Mouse (Mus musculus) intestine, embryonic 15.5 days (tissue): ENCODE data around the gene Cavin3. TPM values are rescaled to one million over a fixed set of nuclear protein-coding genes. Genes with fewer than 3 reads are reported as not detected.

Experiments used
- ATAC-seq: fragments of 200-750 bp; cut with Nextera tagmentation; 2 replicates; pipeline ENCODE4 v1.8.0; 2017; ENCODE audit warnings: moderate TSS enrichment, moderate library complexity
- H3K27ac ChIP-seq: fragments of 300-500 bp; sonication (generic); 2 replicates; pipeline ENCODE4 v1.5.1; 2015; ENCODE audit warnings: mild to moderate bottlenecking, inconsistent platforms
- H3K27me3 ChIP-seq: fragments of 300-500 bp; sonication (generic); replicated peaks from 2 replicates; pipeline ENCODE4 v1.6.1; 2015; ENCODE audit warnings: inconsistent platforms
- H3K36me3 ChIP-seq: fragments of 300-500 bp; sonication (generic); 2 replicates; pipeline ENCODE4 v1.6.1; 2015; ENCODE audit warnings: inconsistent platforms
- H3K4me1 ChIP-seq: fragments of 300-500 bp; sonication (generic); replicated peaks from 2 replicates; pipeline ENCODE4 v1.6.1; 2015; ENCODE audit warnings: inconsistent platforms
- H3K4me2 ChIP-seq: fragments of 300-500 bp; sonication (generic); replicated peaks from 2 replicates; pipeline ENCODE4 v1.6.1; 2015; ENCODE audit warnings: mild to moderate bottlenecking, inconsistent platforms
- H3K4me3 ChIP-seq: fragments of 300-500 bp; sonication (generic); replicated peaks from 2 replicates; pipeline ENCODE4 v1.5.1; 2015; ENCODE audit warnings: inconsistent platforms
- H3K9ac ChIP-seq: fragments of 300-500 bp; sonication (generic); 2 replicates; pipeline ENCODE4 v1.6.1; 2015; ENCODE audit warnings: inconsistent platforms
- H3K9me3 ChIP-seq: fragments of 300-500 bp; sonication (generic); 2 replicates; pipeline ENCODE4 v1.6.1; 2016; ENCODE audit warnings: inconsistent platforms
- WGBS: fragments of 180-500 bp; shearing (Covaris S2); methylation state at CpG from one replicate; pipeline ENCODE4 v1.1.7; 2015; 5-methylcytosine and 5-hydroxymethylcytosine counted together
- polyA plus RNA-seq: library from polyadenylated mRNA; unstranded; fragments of >200 nt; fragmentation: Nextera tagmentation; extraction: Ambion mirVana; gene quantifications from 2 replicates; pipeline ENCODE4 v1.2.1, GENCODE M21; 2015

The Cavin3 gene
- polyA plus RNA-seq, 1 experiment from 2014 or later: 95.0 TPM

DNA sequence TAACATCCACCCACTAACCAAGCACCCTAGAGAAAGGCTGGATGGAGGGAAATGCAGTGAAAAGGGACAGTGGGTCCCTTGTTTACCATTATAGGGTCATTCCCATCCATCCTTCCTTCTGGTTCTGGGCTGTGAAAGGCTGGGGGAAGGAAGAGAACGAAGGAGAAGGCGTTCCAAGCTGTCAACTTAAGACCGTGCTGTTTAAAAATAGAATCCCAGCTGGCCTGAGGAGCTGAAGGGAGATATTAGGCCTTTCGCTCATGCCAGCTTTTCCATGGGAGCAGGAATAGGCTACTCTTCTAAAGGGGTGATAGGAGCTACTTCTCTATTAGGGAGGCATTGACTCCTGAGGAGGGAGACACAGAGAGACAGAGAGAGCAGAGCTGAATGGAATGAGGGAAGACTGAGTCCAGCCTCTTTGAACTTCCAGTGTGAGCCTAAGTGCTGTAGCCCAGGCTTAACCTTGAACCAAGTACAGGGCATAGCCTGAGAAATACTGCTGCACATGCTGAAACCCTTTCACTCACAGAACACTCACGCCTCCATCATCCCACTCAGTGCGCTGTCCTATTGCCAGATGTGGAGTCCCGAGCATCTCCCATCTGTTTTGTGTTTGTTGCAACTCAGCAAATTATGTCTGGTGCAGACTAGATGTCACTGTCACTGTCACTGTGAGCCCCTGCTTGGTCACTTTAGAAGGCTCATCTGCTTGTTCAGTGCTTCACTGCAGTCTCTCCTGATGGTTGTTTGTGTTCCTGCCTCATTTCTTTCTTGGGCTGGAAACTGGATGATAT lies 43.9 kb downstream of the Cavin3 start:
- Histone ChIP-seq H3K4me1 (no peaks in the 10 kb centered on the region), H3K27me3 (no peaks in the 10 kb centered on the region), H3K4me2 (no peak overlapping the region), H3K36me3 (no peaks in the 10 kb centered on the region), H3K9ac (no peak overlapping the region), H3K27ac (no peak overlapping the region), H3K4me3 (no peak overlapping the region), H3K9me3 (no peaks in the 10 kb centered on the region)
- WGBS: 50% methylated on average over 7 of the region's 7 CpGs
- no peak for ATAC-seq

- no peak overlapping the region for H3K9ac ChIP-seq
- no peak for ATAC-seq
- H3K27me3 ChIP-seq: no peaks in the 10 kb centered on the region
- H3K9me3 ChIP-seq: no peaks in the 10 kb centered on the region
- H3K4me1 ChIP-seq: no peaks in the 10 kb centered on the region
- H3K4me2 ChIP-seq: no peak overlapping the region
- no peak overlapping the region for H3K4me3 ChIP-seq
- H3K36me3 ChIP-seq: no peaks in the 10 kb centered on the region
- H3K27ac ChIP-seq: no peak overlapping the region
- 80% methylated on average over 22 of the region's 22 CpGs for WGBS
Observed at GRCm38 (mm10) chr7:105434798-105435197, 47.3 kb downstream of the Cavin3 start.

- H3K9ac ChIP-seq: no peak overlapping the region
- no peak overlapping the region for H3K4me2 ChIP-seq
- H3K36me3 ChIP-seq: no peaks in the 10 kb centered on the region
- no peaks in the 10 kb centered on the region for H3K9me3 ChIP-seq
- ATAC-seq: no peak
- H3K27me3 ChIP-seq: no peaks in the 10 kb centered on the region
- 85% methylated on average over 17 of the region's 17 CpGs for WGBS
- H3K4me1 ChIP-seq: no peaks in the 10 kb centered on the region
- no peak overlapping the region for H3K4me3 ChIP-seq
- no peak overlapping the region for H3K27ac ChIP-seq
Observed at GRCm38 (mm10) chr7:105433859-105434258, 48.2 kb downstream of the Cavin3 start.

DNA sequence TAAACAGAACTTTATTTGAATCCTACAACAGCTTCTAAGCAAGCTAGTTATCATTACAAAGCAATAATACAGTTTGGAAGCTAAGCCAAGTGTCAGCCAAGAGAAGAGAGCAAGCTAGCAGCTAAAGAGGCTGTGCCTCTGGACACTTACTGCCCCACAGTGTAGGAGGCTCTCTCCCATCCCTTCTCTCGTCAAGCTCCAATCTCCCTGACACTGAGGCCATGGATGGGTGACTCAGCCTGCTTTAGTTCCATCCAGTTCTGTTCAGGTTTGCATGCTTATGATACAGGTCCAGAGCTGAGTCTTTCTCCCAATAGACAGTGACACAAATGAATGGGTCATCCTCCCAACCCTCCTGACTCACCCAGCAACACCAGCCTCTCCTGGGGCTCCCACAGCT lies 50.0 kb downstream of the Cavin3 start:
- Histone ChIP-seq H3K27me3 (no peaks in the 10 kb centered on the region), H3K4me3 (no peak overlapping the region), H3K27ac (no peak overlapping the region), H3K4me1 (no peaks in the 10 kb centered on the region), H3K9ac (no peak overlapping the region), H3K9me3 (no peaks in the 10 kb centered on the region), H3K36me3 (no peaks in the 10 kb centered on the region), H3K4me2 (no peak overlapping the region)
- ATAC-seq: no peak
- whole genome bisulfite sequencing: 45% methylated on average over 1 of the region's 1 CpGs

Other genes with a start within 250 kb of the Cavin3 start
- gene Olfr688, start 194.2 kb downstream of the Cavin3 start, polyA plus RNA-seq: not detected in 2 replicates
- gene Olfr689, start 171.1 kb downstream of the Cavin3 start, polyA plus RNA-seq: not detected in 2 replicates
- gene Olfr690, start 148.2 kb downstream of the Cavin3 start, polyA plus RNA-seq: not detected in 2 replicates
- gene Olfr691, start 140.0 kb downstream of the Cavin3 start, polyA plus RNA-seq: not detected in 2 replicates
- gene Olfr692, start 114.1 kb downstream of the Cavin3 start, polyA plus RNA-seq: not detected in 2 replicates
- gene Gm5901, start 107.3 kb downstream of the Cavin3 start, polyA plus RNA-seq: not detected in 2 replicates
- 39.6 and 45.9 TPM in 2 replicates for gene Fam160a2, start 82.2 kb downstream of the Cavin3 start, polyA plus RNA-seq
- not detected in 2 replicates for gene Cnga4, start 77.7 kb downstream of the Cavin3 start, polyA plus RNA-seq
- 0.08 and 0.24 TPM in 2 replicates for gene Cckbr, start 56.6 kb downstream of the Cavin3 start, polyA plus RNA-seq
- gene Smpd1, start 72.1 kb upstream of the Cavin3 start, polyA plus RNA-seq: 29.0 and 29.4 TPM in 2 replicates
- 36.6 and 37.8 TPM in 2 replicates for gene Apbb1, start 99.4 kb upstream of the Cavin3 start, polyA plus RNA-seq
- gene Hpx, start 117.8 kb upstream of the Cavin3 start, polyA plus RNA-seq: 3.8 and 4.8 TPM in 2 replicates
- gene Trim3, start 151.3 kb upstream of the Cavin3 start, polyA plus RNA-seq: 21.4 and 24.7 TPM in 2 replicates
- 203 and 227 TPM in 2 replicates for gene Timm10b, start 157.8 kb upstream of the Cavin3 start, polyA plus RNA-seq
- gene Arfip2, start 158.1 kb upstream of the Cavin3 start, polyA plus RNA-seq: 66.0 and 72.7 TPM in 2 replicates
- gene Gm45799, start 158.3 kb upstream of the Cavin3 start, polyA plus RNA-seq: 16.2 and 39.5 TPM in 2 replicates
- gene Dnhd1, start 168.5 kb upstream of the Cavin3 start, polyA plus RNA-seq: 0.44 and 0.80 TPM in 2 replicates